Mouse (Mus musculus) heart, adult 8-10 months (tissue): ENCODE results near the gene Cds2. TPM values are rescaled to one million over a fixed set of nuclear protein-coding genes. Genes with fewer than 3 reads are reported as not detected.
"Not testable (repeated sequence)": the region's sequence is repeated elsewhere in the genome, so short reads cannot be mapped to it uniquely, and the experiment has no call there.

Source experiments
- DNase-seq: peaks from one replicate; pipeline ENCODE4 v3.0.0; 2022; ENCODE audit warnings: low spot score
- total RNA-seq, 4 experiments: library from RNA; stranded (reverse); gene quantifications; 2 replicates each; pipeline ENCODE4 v1.2.4; 2022

Gene Cds2
- total RNA-seq, 4 experiments from 2014 or later, result 79.2 to 97.9 (median 83.9) TPM

DNA sequence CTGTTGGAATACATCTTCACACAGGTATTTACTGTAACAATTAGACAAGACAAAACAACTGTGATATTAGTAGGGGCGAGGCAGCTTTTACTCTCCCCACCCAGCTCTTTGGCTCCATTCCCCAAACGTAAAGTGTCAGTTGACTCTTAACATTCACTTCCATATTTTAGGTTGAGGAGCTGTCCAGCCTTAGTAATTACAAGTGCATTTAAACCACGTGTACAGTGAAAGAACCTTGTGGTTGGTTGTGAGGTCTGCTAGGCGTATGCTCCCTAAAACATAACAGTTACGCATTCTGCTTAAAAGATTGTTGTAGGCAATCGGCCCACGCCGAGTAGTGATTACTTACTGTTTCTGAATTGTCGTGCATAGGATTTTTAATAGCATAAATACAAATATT is 2.2 kb downstream of the Cds2 start:
- no peak for DNase-seq

DNA sequence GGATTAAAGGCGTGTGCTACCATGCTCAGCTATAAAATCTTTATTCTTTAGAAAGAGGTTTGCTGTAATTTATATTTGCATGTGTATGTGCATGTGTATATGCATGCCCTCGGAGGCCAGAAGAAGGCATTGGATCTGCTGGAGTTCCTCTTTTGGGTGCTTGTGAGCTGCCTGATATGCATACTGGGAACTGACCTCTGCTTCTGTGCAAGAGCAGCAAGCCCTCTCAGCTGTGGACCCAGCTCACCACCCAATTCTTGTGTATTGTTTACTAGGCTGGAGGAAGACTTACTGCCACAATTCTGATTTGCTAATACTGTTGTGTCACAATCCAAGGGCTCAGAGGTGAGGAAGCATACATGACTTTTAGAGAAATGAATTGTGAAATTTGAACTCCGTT is 3.1 kb downstream of the Cds2 start:
- no peak for DNase-seq

DNA sequence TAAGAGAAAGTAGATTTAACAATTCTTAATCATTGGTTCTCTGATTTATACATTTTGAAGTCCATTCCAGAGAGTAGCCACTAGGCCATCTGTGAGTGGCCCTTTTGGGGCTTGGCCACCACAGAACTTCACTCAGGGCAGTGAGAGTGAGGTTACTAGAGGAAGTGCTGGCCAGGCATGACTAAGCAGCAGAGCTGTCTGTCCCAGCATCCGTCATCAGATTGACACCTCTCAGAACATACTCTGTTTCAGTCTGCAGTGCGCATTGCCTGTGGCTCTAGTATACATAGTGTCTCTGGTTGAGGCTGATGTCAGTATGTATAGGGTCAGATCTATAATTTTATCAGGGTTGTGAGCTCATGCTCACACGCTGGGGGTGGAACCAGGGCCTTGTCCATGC is 6.3 kb downstream of the Cds2 start:
- no peak for DNase-seq

DNA sequence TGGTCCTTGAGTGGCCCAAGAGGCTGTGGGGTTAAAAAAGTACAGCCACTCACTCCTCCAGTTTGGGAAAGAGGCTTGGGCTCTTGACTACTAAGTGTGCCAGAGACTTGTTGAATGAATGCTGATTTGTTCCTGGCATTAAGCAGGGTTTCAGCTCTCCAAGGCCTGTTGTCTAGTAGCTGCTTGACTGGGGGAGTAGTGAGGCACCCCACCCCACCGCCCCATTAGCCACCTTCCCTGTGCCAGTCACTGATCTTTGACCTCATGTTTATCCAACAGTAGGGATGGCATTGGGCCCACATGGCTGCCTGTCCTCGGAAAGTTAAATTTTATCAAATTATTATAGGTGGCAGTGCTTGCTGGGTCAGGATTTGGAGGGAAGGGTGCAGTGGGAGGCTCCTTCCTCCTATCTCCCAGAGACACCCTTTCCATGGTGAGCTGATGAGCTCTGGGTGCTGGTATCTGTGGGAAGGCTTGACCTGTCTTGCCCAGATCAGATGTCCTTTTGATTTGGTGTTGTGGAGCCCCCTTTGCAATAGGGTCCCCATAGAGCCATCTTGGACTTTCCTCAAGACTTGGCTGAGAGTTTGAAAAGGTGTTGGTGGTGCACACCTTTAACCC is 7.5 kb downstream of the Cds2 start:
- no peak for DNase-seq

DNA sequence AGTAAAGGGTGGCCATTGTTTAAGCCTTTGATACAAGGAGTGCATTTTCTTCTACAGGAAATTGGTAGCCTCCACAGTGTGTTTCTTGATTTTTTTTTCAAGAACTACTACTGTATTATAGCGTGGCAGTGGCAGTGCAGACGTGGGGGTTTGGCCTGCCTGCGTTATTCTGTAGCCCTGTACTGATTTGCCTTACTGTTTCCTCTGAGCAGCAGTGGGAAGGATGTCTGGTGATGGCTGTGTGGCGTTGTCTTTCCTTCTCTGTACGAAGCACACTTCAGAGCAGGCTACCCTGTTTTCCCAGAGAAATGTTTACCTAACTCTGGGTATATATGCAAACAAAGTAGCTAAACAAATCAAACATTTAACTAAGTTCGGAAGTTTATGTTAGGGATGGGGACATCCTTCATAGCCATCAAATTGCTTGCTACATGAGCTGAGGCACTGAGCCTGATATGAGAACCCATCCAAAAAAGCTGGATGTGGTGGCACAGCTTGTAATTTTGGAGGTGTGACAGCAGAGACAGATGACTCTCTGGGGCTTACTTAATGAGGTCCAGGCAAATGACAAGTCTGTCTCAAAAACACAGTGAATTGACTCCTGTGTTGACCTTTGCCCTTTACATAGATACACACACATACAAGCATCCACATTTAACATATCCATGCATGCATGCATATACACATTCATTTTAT is 9.9 kb downstream of the Cds2 start:
- DNase-seq, result no peak

DNA sequence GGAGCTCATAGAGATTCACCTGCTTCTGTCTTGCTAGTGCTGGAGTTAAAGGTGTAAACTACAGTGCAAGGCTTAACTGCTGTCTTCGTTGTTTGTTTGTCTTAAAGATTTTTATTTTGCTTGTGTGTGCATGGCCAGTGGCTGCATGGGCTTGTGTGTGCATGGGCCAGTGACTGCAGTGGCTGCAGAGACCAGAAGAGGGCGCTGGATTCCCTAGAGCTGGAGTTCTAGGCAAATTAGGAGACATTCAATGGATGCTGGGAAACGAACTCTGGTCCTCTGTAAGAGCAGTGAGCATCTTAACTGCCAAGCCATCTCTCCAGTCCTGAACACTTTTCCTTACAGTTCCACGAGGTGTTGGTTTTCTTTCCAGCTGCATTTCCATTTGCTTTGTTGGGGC is 12.6 kb downstream of the Cds2 start:
- DNase-seq, result no peak

DNA sequence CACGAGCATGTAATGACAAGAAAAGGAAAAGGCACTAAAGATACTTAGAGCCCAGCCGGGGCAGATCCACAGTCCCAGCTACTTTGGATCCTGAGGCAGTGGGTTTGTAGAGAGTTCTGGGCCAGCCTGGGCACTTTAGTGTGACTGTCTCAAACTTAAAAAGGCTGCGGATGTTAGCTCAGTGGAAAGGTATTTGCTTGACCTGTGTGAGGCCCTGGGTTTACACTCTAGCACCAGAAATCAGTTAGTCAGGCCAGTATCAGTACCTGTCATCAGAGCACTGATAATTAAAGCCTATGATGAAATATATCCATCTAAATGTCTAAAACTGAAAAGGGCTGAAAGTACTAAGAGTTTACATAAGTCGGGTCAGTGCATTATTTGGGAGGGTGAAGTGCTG is 13.3 kb downstream of the Cds2 start:
- DNase-seq, result no peak

DNA sequence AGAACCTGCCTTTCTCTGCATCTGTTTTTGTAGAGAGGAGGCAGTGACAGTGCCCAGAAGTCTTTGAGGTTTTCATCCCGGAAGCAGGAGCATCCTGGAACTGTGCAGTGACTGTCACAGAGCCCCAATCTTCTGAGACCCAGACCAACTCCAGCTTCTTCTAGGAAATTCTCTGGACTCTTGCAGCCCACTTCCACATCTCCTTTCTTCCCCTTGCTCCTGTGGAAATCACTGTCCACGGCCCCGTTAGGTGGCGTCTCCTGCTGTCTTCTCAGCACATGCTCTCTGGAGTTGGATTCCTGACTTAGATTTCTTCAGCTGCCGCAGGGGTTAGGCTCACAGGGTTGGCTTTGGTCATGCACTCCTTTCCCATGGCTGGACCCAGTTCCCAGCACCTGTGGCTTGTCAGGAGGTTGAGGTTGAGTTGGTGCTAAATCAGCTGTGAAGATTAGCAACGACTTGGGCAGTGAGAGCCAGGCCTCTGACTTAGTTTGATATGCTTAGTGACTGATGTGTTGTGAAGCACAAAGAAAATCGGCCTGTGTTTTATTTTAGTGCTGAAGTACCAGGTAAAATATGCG is 15.4 kb downstream of the Cds2 start:
- DNase-seq, result no peak

DNA sequence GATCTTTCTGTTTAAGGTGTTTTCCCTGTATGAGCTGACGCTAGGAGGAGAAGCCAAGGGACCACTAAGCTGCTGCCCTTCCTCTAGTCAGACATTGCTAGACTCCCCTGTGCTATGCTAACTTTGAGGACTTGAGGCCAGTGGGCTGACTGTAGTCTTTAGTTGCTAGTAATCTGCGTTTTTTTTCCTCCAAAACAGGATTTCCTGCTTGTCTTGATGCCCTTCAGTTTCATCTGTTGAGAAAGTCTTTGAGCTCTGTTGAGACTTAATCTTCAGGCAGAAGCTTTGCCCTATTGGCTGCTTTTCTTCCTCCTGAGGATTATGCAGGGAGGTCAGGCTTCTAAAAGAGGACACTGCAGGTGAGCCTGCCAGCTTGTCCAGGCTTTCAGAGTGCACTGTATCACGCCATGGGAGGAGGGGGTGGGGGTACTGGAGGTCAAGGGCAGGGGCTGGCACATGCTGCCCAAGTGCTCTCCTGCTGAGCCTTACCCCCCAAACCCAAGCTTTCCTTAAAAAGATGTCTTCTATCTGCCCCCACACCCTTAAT is 16.5 kb downstream of the Cds2 start:
- DNase-seq, result no peak

DNA sequence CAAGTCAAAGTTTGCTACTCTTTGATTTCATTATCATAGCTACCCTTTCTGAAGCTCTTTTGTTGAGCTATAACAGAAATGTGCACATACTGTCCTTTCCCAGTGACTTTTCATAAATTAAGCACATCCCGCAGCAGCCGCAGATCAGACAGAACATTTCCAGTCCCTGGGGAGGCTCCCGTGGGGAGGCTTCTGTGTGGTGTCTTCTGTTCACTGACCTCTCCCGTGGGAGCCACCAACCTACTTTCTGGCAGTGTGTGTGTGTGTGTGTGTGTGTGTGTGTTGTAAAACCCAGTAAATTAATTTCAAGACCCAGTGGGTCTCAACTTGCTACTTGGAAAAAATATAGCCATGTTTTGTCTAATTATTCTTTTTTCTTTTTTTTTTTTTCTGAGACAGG is 17.0 kb downstream of the Cds2 start:
- DNase-seq, result no peak

DNA sequence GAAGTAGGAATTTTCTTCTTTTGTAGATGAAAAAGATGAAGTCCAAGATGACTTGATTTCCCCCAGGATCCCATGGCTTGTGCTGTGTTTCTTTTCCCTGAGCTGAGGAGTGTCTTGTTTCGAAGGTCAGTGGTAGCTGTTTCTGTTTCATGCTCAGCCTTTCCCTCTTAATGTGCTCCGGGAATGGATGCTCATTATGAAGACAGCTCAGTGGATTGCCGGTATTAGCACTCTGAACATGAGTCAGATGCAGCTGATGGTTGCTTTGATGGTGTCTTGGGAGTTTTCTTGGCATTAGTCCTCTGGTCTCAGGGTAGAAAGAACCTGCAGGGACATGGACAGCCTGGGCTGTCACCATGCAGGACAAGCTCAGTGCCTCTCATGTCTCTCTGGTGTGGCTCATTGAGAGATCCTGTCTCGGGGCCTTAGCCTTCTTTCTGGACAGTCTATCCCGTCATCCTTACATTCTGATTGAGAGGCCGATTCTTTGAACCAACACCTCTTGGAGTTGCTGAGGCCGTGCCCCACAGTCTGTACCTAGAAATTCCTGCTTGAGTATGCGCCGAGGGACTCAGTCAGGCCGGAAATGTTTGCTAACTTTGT is 17.7 kb downstream of the Cds2 start:
- no peak for DNase-seq

DNA sequence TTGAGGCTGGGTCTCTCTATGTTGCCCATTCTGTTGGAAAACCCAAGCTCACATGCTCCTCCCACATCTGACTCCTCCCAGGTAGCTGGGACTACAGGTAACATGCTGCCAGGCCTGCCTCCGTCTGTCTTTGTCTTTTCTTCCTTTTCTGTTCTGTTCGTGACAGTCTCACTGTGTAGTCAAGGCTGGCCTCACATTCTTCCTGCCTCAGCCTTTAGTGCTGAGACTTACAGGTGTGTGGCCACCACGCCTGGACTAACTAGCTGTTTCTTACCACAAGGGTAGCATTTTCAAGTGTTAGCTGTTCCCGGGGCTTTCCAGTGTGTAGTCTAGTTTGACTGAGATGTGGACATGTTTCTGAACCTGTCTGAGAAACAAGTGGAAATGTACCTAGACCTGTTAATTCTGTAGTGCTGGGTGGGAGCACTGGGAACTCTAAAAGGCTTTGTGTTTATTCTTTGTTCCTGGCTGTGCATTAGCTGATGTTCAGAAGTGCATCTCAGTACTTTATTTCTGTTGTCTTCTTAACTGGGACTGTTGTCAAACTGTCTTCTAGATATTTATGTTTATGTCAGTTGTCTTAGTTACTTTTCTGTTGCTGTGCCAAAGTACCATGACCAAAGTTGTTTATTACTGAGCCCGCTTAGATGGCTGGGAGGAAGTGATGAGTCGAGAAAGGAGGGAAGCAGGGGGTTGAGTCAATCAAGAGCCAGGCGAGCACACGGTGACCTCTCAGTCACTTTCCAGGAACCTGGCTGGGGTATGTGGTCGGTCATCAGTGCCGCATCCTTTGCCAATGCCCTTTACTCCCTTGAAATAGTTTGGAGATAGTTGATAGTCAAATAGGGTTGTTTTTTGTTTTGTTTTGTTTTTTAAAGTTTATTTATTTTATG is 18.9 kb downstream of the Cds2 start:
- no peak for DNase-seq

DNA sequence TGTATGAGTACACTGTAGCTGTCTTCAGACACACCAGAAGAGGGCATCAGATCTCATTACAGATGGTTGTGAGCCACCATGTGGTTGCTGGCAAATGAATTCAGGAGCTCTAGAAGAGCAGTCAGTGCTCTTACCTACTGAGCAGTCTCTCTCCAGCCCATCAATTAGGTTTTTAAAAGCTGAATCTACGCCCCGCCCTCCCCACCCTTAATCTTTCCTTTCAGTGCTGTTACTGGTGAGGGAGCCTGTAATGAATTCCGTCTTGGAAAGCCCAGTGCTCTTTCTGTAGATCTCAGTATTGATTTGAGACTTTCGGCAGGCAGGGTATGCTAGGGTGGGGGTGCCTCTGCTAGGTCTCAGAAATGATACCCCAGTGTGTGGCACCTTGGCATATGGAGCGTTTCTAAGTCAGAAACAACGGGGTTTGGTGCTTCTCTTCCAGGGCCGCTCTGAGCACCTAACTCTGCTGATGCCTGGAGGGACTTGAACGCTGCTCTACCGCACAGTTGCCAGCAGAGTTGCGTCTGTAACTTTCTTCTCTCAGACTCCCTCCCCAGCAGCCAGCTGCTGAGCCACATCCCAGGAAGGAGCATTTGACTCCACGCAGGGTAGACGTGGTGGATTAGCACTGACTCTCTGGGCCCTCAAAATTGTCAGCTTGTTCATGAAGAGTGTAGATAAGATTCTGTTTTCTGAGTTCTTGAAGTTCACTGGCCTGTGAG is 19.7 kb downstream of the Cds2 start:
- no peak for DNase-seq

DNA sequence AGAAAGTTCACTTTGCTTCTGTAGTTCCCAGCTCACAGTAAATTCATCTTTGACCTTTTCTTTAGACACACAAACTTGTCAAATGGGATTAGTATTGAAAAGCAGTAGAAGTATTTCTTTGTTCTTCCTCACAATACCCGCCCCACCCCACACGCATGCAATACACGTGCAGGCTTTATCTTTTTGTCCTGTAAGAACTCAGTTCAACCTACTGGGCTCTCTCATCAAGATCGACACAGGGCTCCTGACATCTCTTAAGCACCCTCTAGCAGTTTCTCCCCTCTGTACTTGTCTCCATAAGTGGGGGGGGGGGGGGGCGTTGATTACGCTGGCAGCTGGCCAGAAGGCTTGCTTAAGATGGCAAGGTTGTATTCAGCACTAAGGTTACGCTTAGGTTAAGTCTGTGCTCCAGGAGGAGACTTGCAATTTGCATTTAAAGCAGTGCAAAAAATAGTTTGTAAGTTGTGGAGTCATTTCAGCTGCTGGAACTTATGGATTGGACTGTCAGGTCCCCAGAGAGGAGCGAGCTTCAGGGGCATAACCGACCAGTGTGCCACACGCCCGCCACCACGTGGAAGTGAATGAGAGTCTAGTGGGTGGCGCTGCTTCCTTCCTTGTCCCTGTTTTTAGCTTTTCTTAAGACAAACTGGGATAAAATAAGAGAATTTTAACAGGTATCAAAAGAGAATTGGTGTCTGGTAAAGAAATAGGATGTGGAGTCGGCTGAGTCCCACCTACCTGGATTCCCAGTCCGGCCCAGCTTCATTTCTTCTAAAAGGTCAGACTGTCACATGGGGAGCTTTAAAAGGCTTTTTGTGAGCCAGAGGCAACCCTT is 20.5 kb downstream of the Cds2 start:
- DNase-seq, result no peak

DNA sequence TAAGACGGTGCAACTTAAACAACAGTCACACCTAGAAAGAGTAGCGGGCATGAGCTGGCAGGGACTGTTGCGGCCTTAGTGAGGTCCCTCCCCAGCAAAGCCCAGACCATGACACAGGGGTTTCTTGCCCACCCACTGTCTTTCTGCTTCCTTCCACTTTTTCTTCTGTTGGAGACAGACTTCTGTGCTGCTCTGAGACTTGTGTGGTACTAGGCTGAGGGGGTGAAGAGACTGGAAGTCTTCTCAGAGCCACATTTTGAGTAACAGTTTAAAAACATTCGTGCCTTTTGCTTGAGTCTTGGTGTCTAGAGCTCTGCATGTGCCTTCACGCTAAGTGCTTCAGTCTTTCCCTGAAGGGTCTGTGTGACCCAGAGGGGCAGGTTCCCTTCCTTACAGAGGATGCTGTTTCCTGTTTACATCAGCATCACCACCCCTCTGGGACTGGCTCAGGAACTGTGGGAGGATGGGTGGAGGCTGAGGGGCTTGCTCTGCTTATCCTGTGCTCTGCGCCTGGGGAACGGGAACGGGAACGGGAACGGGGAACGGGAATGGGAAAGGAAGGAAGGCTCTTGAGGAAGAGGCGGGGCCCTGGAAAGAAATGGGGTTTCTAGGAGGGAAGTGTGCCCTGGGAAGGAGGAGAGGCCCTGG is 21.7 kb downstream of the Cds2 start:
- peak; percentile 86 for DNase-seq

DNA sequence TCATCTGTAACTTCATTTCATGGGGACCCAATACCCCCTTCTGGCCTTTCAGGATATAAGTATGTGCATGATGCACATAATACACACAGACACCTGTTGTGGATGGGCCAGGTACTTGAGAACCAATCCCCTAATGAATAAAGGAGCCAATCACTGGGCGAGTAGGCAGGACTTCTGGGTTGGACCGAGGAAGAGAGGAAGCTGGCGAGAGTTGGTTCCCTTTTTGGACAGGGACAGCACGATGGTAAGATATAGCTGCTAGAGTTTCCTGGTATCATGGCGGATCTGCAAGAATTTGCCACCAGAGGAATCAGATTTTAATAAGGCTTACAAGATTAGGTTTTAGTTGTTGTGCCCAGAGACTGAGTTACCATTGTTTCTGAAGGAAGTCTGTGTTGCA is 22.8 kb downstream of the Cds2 start:
- DNase-seq, result not testable (repeated sequence)

DNA sequence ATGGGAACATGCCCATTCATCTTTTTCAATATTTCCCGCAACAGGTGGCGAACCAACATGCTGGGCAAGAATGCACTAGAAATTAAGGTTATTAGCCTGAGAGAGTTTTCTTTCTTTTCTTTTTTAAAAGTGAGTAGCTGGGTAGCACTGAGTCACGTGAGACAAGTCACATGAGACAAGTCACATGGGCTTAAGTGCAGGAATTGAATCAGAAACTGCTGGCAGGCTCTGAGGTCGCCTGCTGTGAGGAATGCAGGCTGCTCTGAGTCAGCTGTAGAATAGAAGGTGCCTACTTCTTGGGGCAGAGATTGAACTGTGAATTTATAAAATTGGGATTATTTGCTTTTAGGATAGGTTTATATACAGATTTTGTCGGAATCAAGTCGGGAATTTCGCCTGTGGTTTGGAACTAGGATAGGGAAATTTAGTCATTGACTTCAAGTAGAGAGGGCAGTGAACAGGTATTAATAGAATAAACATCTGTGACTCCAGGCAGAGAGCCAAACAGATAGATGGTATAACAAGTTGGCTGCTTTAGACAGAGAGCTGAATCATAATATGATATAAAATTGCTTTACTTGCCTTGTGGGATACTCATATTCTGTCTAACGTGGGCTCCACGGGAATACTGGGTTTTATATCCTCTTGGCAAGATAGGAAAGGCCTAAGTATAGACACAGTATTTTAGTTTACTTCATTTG is 23.6 kb downstream of the Cds2 start:
- no peak for DNase-seq

DNA sequence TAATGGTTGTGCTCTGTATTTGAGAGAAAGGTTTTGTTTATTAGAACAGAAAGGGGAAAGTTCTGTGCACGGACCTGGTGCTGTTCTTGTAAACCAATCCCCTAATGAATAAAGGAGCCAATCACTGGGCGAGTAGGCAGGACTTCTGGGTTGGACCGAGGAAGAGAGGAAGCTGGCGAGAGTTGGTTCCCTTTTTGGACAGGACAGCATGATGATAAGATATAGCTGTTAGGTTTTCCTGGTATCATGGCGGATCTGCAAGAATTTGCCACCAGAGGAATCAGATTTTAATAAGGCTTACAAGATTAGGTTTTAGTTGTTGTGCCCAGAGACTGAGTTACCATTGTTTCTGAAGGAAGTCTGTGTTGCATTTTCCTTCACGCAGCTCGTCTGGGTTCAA is 26.3 kb downstream of the Cds2 start:
- not testable (repeated sequence) for DNase-seq

DNA sequence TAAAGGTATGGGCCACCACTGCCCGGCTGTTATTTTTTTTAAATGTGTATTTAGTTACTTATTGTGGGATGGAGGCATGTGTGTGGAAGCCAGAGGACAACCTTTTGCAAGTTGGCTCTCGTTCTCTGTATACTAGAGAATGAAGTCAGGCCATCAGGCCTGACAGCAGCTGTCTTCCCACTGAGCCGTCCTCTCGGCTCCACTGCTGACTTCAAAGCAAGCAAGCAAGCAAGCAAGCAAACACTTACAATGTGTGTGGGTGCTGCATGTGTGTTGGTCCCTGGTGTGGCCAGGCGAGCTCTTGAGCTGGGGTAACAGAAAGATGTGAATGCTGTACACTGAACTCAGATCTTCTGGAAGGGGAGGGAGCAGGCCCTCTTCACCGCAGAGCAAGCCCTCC is 27.9 kb downstream of the Cds2 start:
- no peak for DNase-seq
